21 mouse cellular contexts compared by ENCODE assay signal in the genomic region with DNA sequence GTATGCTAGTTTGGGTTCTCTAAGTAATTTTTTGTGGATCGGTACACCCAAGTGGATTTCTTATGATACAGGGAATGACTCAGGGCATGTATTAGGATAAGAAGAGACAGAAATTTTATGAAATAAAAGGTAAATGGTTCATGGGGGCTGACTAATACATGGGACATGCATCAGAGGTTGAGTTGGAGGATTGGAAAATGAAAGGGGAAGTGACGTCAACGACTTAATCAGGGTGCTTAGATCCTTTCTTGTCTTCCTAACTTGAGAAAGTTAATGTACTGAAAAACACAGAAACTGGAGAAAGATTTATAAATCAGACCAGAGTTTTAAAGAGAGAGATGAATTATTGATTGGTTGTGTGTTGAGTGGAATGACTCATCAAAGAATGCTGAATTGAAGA.
DNase-seq lines count a peak whose midpoint lies in the region; ATAC-seq lines count a peak whose summit lies in the region.
"Had no signal": no experiment of that assay in that cellular context is flagged by ENCODE, and none has a peak within 500 bp of the region (broad histone marks: within the 10 kb centered on the region; RNA-seq: fewer than 3 reads in every experiment).

No protein-coding gene starts in this region.

- no peak overlapping the region for H3K27ac ChIP-seq in hindbrain, embryonic 16.5 days (ENCODE audit: low read depth, low read length)
- H3K27ac ChIP-seq: embryonic facial prominence, embryonic 13.5 days; embryonic facial prominence, embryonic 15.5 days; forebrain, embryonic 10.5 days; forebrain, embryonic 12.5 days had no signal

- DNase-seq in A20 (ENCODE audit: low read depth, low spot score) (peak; percentile 59), liver (no peak)
- DNase-seq: adrenal gland, adult 2 months; adrenal gland, postnatal 10 days; adrenal gland, postnatal 25 days; cerebellum, adult 11-12 months; cerebellum, adult 2 months; cerebellum, adult 9-10 months; cerebellum, postnatal 10 days; cerebellum, postnatal 25 days; embryo, embryonic 11 days had no signal

- H3K36me3 ChIP-seq in hindbrain, embryonic 16.5 days (ENCODE audit: control insufficient read depth, insufficient read depth, low read length): no peaks in the 10 kb centered on the region
- H3K36me3 ChIP-seq: embryonic facial prominence, embryonic 13.5 days; embryonic facial prominence, embryonic 15.5 days; forebrain, embryonic 10.5 days; forebrain, embryonic 12.5 days had no signal

- peak; percentile 91 for ATAC-seq in granulocyte monocyte progenitor cell, adult 5-6 weeks (replicated peaks; ENCODE audit: poor library complexity, severe bottlenecking)
- peak; percentile 66 for ATAC-seq in megakaryocyte progenitor cell, adult 5-6 weeks (replicated peaks; ENCODE audit: poor library complexity)
- ATAC-seq in hindbrain, embryonic 16.5 days: no peak
- ATAC-seq: forebrain, embryonic 14.5 days; forebrain, embryonic 16.5 days had no signal

- no peaks in the 10 kb centered on the region for H3K9me3 ChIP-seq in hindbrain, embryonic 16.5 days (ENCODE audit: control insufficient read depth, low read length)
- H3K9me3 ChIP-seq: embryonic facial prominence, embryonic 13.5 days; embryonic facial prominence, embryonic 15.5 days; forebrain, embryonic 10.5 days; forebrain, embryonic 12.5 days had no signal

- H3K4me3 ChIP-seq in hindbrain, embryonic 16.5 days (ENCODE audit: low read length): no peak overlapping the region
- H3K4me3 ChIP-seq: embryonic facial prominence, embryonic 13.5 days; embryonic facial prominence, embryonic 15.5 days; erythroblast, embryonic 14.5 days; forebrain, embryonic 10.5 days; forebrain, embryonic 12.5 days had no signal

- no peaks in the 10 kb centered on the region for H3K27me3 ChIP-seq in hindbrain, embryonic 16.5 days (replicated peaks; ENCODE audit: control insufficient read depth, insufficient read depth, low read length)
- H3K27me3 ChIP-seq: embryonic facial prominence, embryonic 13.5 days; embryonic facial prominence, embryonic 15.5 days; forebrain, embryonic 12.5 days had no signal

- WGBS in hindbrain, embryonic 16.5 days: 96% methylated on average over 3 of the region's 3 CpGs

- no peaks in the 10 kb centered on the region for H3K4me1 ChIP-seq in hindbrain, embryonic 16.5 days (ENCODE audit: control insufficient read depth, insufficient read depth, low read depth, low read length)
- H3K4me1 ChIP-seq: embryonic facial prominence, embryonic 13.5 days; embryonic facial prominence, embryonic 15.5 days; forebrain, embryonic 10.5 days; forebrain, embryonic 12.5 days had no signal

- no peak overlapping the region for H3K4me2 ChIP-seq in hindbrain, embryonic 16.5 days (ENCODE audit: low read length)
- H3K4me2 ChIP-seq: embryonic facial prominence, embryonic 13.5 days; embryonic facial prominence, embryonic 15.5 days; forebrain, embryonic 12.5 days had no signal

- H3K9ac ChIP-seq in hindbrain, embryonic 16.5 days (ENCODE audit: low read depth, low read length): no peak overlapping the region
- H3K9ac ChIP-seq: embryonic facial prominence, embryonic 13.5 days; embryonic facial prominence, embryonic 15.5 days; forebrain, embryonic 12.5 days had no signal
